Mouse (Mus musculus) liver, adult 2 months (tissue): Measurements from ENCODE around the gene Tmem80. TPM values are rescaled to one million over a fixed set of nuclear protein-coding genes. Genes with fewer than 3 reads are reported as not detected.

Experiments
- DNase-seq: peaks from one replicate; pipeline ENCODE4 v3.0.0-alpha.2; 2011; ENCODE audit warnings: low read depth, low spot score; ENCODE audit errors: extremely low read depth
- H3K27ac ChIP-seq: fragments of 200-500 bp; replicated peaks from 2 replicates; pipeline ENCODE4 v1.5.1; 2012; ENCODE audit warnings: low read depth, mild to moderate bottlenecking, control low read depth, inconsistent platforms, low read length; ENCODE audit not compliant: insufficient read depth
- H3K27me3 ChIP-seq: fragments of 200-500 bp; 2 replicates; pipeline ENCODE4 v1.6.1; 2012; ENCODE audit warnings: mild to moderate bottlenecking, moderate library complexity, low read length, inconsistent platforms; ENCODE audit not compliant: control insufficient read depth, insufficient read depth
- H3K36me3 ChIP-seq: fragments of 200-500 bp; 2 replicates; pipeline ENCODE4 v1.6.1; 2012; ENCODE audit warnings: low read length, inconsistent platforms; ENCODE audit not compliant: control insufficient read depth, insufficient read depth
- H3K4me1 ChIP-seq: fragments of 200-500 bp; 2 replicates; pipeline ENCODE4 v1.6.1; 2011; ENCODE audit warnings: low read length; ENCODE audit not compliant: control insufficient read depth, insufficient read depth
- H3K4me3 ChIP-seq: fragments of 200-500 bp; 2 replicates; pipeline ENCODE4 v1.5.1; 2011; ENCODE audit warnings: low read depth, mild to moderate bottlenecking, control low read depth, low read length, moderate library complexity; ENCODE audit not compliant: insufficient read depth
- H3K79me2 ChIP-seq: fragments of 200-500 bp; 2 replicates; pipeline ENCODE4 v1.6.1; 2012; ENCODE audit warnings: inconsistent platforms, mild to moderate bottlenecking, low read length, moderate library complexity; ENCODE audit not compliant: control insufficient read depth, insufficient read depth
- H3K9ac ChIP-seq: fragments of 200-500 bp; 2 replicates; pipeline ENCODE4 v1.6.1; 2012; ENCODE audit warnings: low read depth, mild to moderate bottlenecking, control low read depth, inconsistent platforms, low read length
- CTCF ChIP-seq: fragments of 200-500 bp; IDR thresholded peaks from 2 replicates; pipeline ENCODE4 v1.5.1; 2011; ENCODE audit warnings: low read depth, low read length, control low read depth
- POLR2A ChIP-seq: fragments of 200-500 bp; IDR thresholded peaks from 2 replicates; pipeline ENCODE4 v1.6.1; 2011; ENCODE audit warnings: low read length, control low read depth; ENCODE audit not compliant: insufficient read depth; ENCODE audit errors: extremely low read depth
- WGBS: fragments of 180-500 bp; shearing (Covaris S2); methylation state at CpG from one replicate; pipeline ENCODE4 v1.1.7; 2018; 5-methylcytosine and 5-hydroxymethylcytosine counted together
- polyA plus RNA-seq: library from polyadenylated mRNA; depleted of rRNA; stranded (reverse); fragments of >200 nt; gene quantifications from 2 replicates; pipeline ENCODE4 v1.2.3, GENCODE M21; 2012
- total RNA-seq: library from RNA; depleted of rRNA; stranded (reverse); fragments of >200 nt; gene quantifications from 2 replicates; pipeline ENCODE4 v1.2.3, GENCODE M21; 2014

Tmem80 gene
- total and polyA plus RNA-seq, 2 experiments = 8.9 to 20.9 TPM

DNA sequence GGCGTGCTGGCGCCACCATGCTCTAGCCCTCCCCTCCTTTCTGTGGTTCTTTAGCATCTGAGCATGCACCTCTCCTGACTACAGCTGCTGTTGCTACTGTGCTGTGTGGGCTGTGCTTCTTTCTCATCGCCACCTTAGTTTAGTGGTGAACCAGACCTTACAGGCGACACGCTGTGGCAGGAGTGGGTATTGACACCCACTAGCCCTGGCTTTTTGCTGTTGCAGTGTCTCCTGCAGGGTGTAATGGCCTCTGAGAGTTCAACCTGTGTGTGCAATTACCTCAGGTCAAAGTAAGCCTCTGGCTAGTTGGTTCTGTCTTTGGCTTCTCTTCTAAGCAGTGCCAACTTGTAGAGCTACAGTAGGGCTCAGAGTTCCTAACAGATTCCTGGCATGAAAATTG lies 11.6 kb upstream of the Tmem80 start:
- Histone ChIP-seq H3K27me3 (no peaks in the 10 kb centered on the region), H3K79me2 (no peaks in the 10 kb centered on the region), H3K36me3 (peaks cover 41% of the 10 kb centered on the region), H3K4me3 (no peak overlapping the region), H3K9ac (no peak overlapping the region), H3K4me1 (no peaks in the 10 kb centered on the region), H3K27ac (no peak overlapping the region)
- DNase-seq = peak; percentile 96
- TF ChIP-seq CTCF = peak; percentile 86
- no peak for TF ChIP-seq POLR2A
- 53% methylated on average over 5 of the region's 5 CpGs for WGBS

DNA sequence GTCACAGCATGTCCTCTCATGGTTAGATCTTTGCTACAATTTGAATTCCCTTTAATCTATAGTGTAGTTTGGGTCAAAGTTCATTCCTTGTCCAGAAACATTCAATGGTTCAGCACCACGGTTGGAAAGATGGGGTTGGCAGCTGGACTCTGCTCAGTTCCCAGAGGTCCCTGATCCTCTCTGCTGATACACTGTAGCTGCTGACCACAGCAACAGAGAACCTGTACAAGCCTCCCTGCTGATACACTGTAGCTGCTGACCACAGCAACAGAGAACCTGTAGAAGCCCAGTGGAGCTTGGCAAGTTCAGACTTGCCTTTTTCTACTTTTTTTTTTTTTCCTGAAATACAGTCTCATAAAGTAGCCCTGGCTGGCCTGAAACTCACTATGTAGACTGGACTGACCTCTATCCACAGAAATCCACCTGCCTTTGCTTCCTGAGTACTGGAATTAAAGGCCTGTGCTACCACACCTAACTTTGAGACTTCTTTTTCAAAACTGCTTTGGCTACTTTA lies 9.9 kb upstream of the Tmem80 start:
- H3K4me3 ChIP-seq = no peak overlapping the region
- peaks cover 38% of the 10 kb centered on the region for H3K36me3 ChIP-seq

DNA sequence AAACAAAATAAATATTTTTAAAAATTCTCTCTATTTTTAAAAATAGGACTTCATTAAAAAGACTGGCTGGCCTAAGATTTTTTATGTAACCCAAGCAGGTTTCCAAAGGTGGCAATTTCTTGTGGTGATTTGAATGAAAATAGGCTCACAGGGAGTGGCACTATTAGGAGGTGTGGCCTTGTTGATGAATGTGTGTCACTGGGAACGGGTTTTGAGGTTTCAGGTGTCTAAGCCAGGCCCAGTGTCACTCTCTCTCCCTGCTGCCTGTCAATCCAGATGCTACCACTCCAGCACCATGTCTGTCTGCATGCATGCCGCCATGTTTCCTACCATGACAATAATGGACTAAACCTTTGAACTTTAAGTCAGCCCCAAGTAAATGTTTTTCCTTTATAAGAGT lies 8.1 kb upstream of the Tmem80 start:
- 93% methylated on average over 2 of the region's 2 CpGs for WGBS
- H3K4me1 ChIP-seq = no peaks in the 10 kb centered on the region
- DNase-seq = no peak
- peaks cover 30% of the 10 kb centered on the region for H3K36me3 ChIP-seq
- no peak overlapping the region for H3K4me3 ChIP-seq
- H3K9ac ChIP-seq = no peak overlapping the region
- H3K79me2 ChIP-seq = no peaks in the 10 kb centered on the region
- no peaks in the 10 kb centered on the region for H3K27me3 ChIP-seq
- TF ChIP-seq CTCF = no peak
- no peak for TF ChIP-seq POLR2A
- no peak overlapping the region for H3K27ac ChIP-seq

More for the DNA sequence above, 9.9 kb upstream of the Tmem80 start:
- H3K9ac ChIP-seq = no peak overlapping the region
- no peak for DNase-seq
- H3K27ac ChIP-seq = no peak overlapping the region
- H3K79me2 ChIP-seq = no peaks in the 10 kb centered on the region
- H3K27me3 ChIP-seq = no peaks in the 10 kb centered on the region
- 16% methylated on average over 1 of the region's 1 CpGs for WGBS
- no peak for TF ChIP-seq POLR2A
- TF ChIP-seq CTCF = no peak
- no peaks in the 10 kb centered on the region for H3K4me1 ChIP-seq

DNA sequence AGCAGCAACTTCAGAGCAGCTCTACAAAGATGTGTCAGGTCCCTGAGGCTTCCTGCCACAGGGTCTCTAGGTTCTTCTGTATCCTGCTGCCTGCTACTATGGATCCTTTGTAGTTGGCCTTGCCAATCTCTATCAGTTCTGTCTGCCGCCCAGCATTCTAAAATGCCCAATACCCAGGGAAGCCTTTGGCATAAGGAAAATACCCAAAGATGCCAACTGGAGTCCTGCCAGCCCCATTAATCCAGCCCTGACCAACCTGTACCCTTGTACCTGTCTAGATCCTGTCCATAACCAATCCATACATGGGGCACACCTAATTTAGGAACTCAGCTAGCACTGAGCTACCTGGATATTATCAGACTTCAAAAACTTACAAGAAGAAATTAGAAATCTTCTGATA lies 2.9 kb upstream of the Tmem80 start:
- Histone ChIP-seq H3K27me3 (no peaks in the 10 kb centered on the region), H3K4me3 (no peak overlapping the region), H3K27ac (no peak overlapping the region), H3K9ac (no peak overlapping the region), H3K4me1 (peaks cover 12% of the 10 kb centered on the region), H3K79me2 (peaks cover 14% of the 10 kb centered on the region), H3K36me3 (peaks cover 16% of the 10 kb centered on the region)
- 19% methylated on average over 1 of the region's 1 CpGs for WGBS
- TF ChIP-seq POLR2A (no peak), CTCF (no peak)
- DNase-seq = peak; percentile 72

DNA sequence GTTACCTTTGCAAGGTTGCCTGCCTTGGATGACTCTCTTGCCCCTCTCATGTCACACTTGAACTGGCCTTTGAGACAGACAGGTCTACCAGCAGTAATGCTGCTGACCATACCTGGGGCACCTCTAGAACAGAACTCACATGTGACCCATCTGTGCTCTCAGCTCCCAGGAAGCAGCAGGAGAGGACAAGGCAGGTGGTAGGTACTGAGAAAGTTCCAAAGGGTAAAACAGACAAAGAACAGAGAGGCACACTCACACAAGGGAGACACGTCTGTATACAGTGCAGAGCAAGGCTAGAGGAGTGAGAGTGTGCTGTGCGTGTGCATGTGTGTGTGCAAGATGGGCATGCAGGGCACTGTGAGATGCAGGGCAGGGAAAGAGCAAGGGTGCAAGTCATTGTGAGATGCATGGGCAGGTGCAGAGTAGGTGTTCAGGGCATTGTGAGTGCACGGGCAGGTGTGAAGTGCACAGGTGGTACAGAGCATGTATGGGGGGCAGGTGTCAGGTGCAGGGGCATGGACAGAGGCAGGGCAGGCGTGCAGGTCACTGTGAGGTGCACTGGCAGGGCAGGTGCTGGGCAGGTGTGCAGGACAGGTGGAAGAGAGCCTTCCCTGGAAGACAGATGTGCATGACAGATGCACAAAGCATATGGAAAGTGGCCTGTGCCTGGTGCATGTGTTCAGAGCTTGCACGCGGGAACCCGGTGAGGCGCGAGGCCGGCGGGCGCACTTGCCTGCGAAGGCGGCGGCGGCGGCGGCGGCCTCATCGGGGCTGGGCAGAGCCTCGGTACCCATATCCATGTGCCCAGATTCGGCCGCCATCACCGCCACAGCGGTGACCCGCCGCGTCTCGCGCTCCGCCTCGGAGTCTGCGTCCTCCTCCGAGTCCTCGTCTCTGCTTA lies 743 bp upstream of the Tmem80 start:
- Histone ChIP-seq H3K4me1 (peaks cover 12% of the 10 kb centered on the region), H3K27me3 (no peaks in the 10 kb centered on the region), H3K27ac (peak overlapping the region; percentile 62; the same call in 1 of the 2 replicates), H3K79me2 (peaks cover 14% of the 10 kb centered on the region), H3K9ac (peak overlapping the region; percentile 85), H3K4me3 (peak overlapping the region; percentile 64), H3K36me3 (peaks cover 2% of the 10 kb centered on the region; the same call in 1 of the 2 replicates)
- DNase-seq = no peak
- 7% methylated on average over 32 of the region's 35 CpGs for WGBS
- TF ChIP-seq POLR2A = no peak
- no peak for TF ChIP-seq CTCF
